Mouse (Mus musculus): ENCODE results near the gene Aldob.

- TF ChIP-seq CTCF (IDR thresholded peaks at IDR 0.05; ENCODE audit: low read depth) (no peak), EP300 (IDR thresholded peaks at IDR 0.05; ENCODE audit: low read depth) (no peak)
Observed at GRCm38 (mm10) chr4:49540966-49541365, 8.4 kb downstream of the Aldob start.
